Mouse (Mus musculus) lung, embryonic 16.5 days (tissue): ENCODE results near the gene Mrpl42. TPM values are rescaled to one million over a fixed set of nuclear protein-coding genes. Genes with fewer than 3 reads are reported as not detected.

Experiments
- polyA plus RNA-seq: library from polyadenylated mRNA; unstranded; fragments of >200 nt; fragmentation: Nextera tagmentation; extraction: Ambion mirVana; gene quantifications from 2 replicates; pipeline ENCODE4 v1.2.1, GENCODE M21; 2015

The Mrpl42 gene
- polyA plus RNA-seq, 1 experiment from 2014 or later = 313 TPM

Other genes starting within 250 kb of the Mrpl42 start
- gene Cradd, start 177.8 kb downstream of the Mrpl42 start, polyA plus RNA-seq = 12.0 and 12.7 TPM in 2 replicates
- gene Socs2, start 84.8 kb downstream of the Mrpl42 start, polyA plus RNA-seq = 90.3 and 93.1 TPM in 2 replicates
- 355 and 360 TPM in 2 replicates for gene Ube2n, start 13.2 kb upstream of the Mrpl42 start, polyA plus RNA-seq
- 55.1 and 59.3 TPM in 2 replicates for gene Nudt4, start 62.2 kb upstream of the Mrpl42 start, polyA plus RNA-seq
- gene Anapc15-ps, start 171.5 kb upstream of the Mrpl42 start, polyA plus RNA-seq = 0.64 TPM in 1 of 2 replicates, not detected in the other